Mouse (Mus musculus) gonadal fat pad, adult 2 months (tissue): ENCODE results near the gene Hist1h2bl. TPM values are rescaled to one million over a fixed set of nuclear protein-coding genes. Genes with fewer than 3 reads are reported as not detected.
"Not testable (repeated sequence)": the region's sequence is repeated elsewhere in the genome, so short reads cannot be mapped to it uniquely, and the experiment has no call there.

ENCODE experiments used
- DNase-seq: peaks from one replicate; pipeline ENCODE4 v3.0.0-alpha.2; 2012; ENCODE audit warnings: low read depth
- polyA plus RNA-seq: library from polyadenylated mRNA; depleted of rRNA; stranded (reverse); fragments of >200 nt; gene quantifications from 2 replicates; pipeline ENCODE4 v1.2.3, GENCODE M21; 2012

The Hist1h2bl gene
- polyA plus RNA-seq, 1 experiment = 1.8 TPM

DNA sequence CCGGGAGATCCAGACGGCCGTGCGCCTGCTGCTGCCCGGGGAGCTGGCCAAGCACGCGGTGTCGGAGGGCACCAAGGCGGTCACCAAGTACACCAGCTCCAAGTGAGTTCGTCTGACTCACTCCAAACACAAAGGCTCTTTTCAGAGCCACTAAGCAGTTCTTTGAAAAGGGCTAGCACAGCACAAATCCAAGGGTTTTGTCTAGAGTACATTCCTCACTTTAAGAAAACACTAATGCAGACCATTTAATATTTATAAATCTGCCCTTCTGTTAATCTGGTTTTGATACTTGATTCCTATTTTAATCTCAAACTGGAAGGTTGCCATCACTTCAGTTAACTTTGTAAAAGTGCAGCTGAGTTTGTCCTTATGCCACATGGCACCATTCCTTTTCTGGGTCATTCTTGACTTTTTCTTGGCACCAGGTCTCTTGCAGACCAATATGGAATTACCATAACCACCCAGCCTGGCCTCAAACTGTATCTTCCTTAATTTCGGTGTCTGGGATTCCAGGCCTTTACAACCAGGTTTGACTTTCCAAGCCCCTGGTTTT, 6.5 kb upstream of the Hist1h2bl start:
- DNase-seq = no peak

- peak; percentile 90 for DNase-seq
Observed at GRCm38 (mm10) chr13:21721757-21722372, 5.9 kb upstream of the Hist1h2bl start, which contains the start of gene Hist1h2bm. TSS of gene Hist1h2bm (plus strand) at chr13:21722044.

DNA sequence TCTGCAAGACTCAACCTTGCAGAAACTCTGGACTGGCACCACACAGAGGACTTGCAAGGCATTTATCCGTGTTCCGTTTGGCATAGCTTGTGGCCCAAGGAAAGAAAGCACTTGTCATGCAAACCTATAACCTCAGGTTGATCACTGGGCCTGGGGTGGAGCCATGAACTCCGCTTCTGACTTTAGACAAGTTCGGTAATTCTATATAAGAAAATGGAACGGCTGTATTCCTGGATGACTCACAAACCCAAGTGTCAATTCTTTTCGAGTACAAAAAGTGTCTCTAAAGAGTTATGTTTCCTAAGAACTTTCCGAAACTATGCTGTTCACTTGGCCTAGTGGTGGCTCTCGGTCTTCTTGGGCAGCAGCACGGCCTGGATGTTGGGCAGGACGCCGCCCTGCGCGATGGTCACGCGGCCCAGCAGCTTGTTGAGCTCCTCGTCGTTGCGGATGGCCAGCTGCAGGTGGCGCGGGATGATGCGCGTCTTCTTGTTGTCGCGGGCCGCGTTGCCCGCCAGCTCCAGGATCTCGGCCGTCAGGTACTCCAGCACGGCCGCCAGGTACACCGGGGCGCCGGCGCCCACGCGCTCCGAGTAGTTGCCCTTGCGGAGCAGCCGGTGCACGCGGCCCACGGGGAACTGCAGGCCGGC, 5.3 kb upstream of the Hist1h2bl start:
- DNase-seq = not testable (repeated sequence)

DNA sequence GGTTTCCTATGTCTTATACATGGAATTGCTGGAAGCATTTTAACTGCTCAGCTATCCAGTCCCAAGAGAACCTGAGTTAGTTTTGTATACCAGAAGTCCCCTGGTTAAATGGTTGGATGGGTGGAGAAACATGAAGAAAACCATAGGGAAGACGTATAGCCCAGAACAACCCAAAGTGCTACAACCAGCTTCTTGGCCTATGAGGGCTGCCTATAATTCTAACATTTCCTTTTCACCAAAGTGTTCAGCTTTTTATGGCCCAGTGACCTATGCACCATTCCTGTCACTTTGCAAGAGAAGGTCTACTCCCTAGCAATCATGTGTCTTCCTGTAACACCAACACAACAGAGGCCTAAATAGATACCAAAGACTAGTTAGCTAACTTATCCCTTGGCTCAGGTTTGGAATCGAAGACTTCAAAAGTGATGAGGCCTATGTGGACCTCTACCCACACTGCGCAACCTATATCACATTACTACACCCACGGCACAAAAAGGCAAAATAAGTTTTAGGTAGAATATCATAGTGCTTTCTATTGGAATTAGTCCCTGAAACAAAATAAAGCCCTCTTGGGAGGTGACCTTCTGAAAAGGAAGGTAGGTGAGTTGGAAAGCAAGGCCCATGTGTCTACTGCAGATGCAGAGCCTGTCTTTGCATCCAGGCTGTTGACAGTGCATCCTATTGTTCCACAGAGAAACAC, 2.6 kb upstream of the Hist1h2bl start:
- no peak for DNase-seq

DNA sequence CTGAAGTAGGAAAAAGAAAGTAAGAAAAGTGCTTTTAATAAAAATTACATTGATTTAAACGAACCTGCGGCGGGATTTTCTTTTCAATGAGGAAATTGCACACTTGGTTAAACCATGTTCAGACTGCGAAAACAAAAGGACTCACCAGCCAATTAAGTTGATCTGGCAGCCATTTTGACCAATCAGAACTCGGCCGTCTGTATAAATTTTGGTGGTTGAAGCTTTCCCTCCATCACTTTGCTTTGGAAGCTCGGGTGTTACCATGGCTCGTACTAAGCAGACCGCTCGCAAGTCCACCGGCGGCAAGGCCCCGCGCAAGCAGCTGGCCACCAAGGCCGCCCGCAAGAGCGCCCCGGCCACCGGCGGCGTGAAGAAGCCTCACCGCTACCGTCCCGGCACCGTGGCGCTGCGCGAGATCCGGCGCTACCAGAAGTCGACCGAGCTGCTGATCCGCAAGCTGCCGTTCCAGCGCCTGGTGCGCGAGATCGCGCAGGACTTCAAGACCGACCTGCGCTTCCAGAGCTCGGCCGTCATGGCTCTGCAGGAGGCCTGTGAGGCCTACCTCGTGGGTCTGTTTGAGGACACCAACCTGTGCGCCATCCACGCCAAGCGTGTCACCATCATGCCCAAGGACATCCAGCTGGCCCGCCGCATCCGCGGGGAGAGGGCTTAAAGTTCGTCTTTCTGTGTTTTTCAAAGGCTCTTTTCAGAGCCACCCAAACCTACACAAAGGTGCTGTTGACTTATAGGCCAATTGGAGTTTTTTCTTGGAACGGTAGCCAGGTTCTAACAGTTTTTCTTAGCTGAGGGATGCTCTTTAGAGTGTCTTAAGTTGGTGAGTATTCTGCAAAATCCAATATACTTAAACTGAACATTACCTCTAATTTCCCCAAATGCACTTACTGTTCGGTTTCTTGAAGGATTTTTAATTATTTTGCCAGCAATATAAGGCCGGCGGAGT, 1.7 kb upstream of the Hist1h2bl start, which contains the start of gene Hist1h3h:
TSS of gene Hist1h3h (plus strand) at position 263 of the 961 bp plus-strand sequence.
- not testable (repeated sequence) for DNase-seq

- not testable (repeated sequence) for DNase-seq
Observed at GRCm38 (mm10) chr13:21716540-21717391, 823 bp upstream of the Hist1h2bl start.

GRCm38 (mm10) chr13:21715131-21715863, 646 bp downstream of the Hist1h2bl start:
- no peak for DNase-seq

DNA sequence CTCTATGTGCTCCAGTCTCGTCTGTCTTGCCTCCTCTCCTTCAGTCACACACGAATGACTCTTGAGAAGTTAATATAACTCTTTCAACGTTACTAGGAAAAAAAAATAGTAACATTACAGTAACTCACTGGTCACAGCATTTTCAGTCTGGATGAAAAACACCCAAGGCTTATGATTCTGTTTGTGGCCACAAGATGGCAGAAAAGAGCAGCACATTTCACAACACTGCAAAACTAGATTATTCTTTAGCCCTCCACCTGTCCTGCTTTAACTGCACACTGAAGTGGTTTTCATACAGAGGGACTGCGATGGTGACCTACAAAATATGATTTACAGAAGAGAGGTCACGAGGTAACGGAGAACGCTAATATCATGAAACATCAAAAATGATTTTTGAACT, 1.2 kb downstream of the Hist1h2bl start:
- no peak for DNase-seq

GRCm38 (mm10) chr13:21711698-21712097, 4.2 kb downstream of the Hist1h2bl start:
- no peak for DNase-seq

DNA sequence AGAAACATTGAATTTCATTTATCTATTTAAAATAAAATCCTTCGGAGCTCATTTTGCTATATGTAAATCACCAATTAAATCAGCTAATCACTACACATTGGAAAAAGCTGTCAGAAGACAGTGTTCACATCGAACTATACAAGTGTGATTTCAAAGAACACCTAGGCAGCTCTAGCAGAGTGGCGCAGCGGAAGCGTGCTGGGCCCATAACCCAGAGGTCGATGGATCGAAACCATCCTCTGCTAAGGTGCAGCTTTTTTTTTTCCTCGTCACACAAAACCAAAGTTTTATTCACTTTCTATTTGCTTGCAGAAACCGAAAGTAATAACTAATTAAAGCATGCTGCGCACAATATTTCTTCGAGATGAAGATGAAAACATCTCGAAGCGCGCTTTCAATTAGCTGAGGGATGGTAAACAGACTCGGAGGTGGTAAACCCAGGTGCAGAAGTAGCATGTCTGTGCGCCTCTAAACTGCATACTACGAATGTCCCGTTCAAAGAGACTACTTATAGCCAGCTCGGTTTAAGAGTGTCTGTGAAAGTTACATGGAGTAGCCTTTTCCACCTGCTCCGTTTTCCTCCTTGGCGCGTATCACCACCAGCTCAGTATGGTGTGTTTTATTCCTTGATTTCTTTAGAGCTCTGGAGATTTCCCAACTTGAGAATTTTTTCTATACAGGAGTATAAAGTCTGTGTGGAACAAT, 5.0 kb downstream of the Hist1h2bl start:
- DNase-seq = no peak

DNA sequence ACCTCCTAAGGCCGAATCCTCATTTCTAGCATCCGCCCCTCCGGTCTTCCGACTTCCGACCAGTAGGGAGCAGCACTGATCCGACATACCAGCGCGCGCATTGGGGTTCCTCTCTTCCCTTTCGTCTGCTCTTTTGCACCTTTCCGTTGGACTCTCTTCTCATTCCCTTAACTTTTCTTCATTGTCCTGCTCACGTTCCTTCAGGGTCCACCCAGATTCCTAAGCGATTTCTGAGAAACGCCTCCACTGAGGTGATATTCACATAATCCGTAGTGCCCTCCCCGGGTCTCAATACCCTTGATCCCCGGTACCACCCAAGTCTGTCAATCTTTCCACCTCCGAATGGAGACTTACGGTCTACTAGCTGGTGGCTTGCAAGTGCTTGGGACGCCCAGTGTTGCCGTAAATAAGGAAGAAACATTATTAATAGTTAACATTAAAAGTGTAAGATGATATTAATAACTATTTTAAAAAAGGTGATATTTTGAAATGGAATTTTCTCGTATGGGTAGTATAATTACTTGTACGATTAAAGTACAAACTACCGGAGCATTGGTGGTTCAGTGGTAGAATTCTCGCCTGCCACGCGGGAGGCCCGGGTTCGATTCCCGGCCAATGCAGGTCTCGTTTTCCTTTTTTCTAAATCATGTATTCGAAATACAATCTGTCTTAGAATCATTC, 5.8 kb downstream of the Hist1h2bl start:
- DNase-seq = no peak

DNA sequence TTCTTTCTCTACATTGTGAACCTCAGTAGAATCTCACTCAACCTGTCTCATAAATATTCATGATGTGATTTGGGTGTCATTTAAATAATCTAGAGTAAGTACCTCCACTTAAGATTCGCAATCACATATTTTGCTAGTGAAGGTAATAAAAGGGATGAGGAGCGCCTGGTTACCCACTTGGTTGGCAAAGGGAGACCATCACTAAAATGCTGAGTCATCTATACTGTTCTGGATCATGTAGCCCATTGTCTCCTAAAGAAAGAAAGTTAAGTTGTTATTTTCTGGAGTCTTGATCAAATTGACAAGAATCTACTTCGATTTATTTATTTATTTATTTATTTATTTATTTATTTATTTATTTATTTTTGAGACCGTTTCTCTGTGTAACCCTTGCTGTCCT, 9.3 kb downstream of the Hist1h2bl start:
- no peak for DNase-seq

- no peak for DNase-seq
Observed at GRCm38 (mm10) chr13:21697811-21698210, 18.1 kb downstream of the Hist1h2bl start, which contains the start of gene Olfr1359. TSS of gene Olfr1359 (plus strand) at chr13:21698111.

DNA sequence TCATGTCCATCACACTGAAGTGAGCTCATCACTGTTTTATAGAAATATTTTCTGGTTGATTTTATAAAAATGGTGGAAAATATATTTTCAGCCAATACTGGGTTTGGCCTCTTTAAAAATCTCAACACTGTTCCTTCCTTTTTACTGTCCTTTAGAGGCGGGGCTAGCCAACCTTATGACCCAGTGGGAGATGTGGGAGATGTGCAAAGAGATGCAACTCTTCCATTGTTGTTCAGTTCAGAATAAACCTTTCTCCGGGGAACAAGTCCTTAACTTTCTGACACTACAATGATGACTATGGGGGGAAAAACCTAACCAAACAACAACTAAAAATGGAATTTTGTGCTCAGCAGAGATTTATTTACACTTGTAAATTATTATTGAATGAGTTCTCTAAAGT, 38.6 kb downstream of the Hist1h2bl start, which contains the start of gene Olfr1360:
TSS of gene Olfr1360 (minus strand) at position 101 of the 400 bp plus-strand sequence.
- DNase-seq = no peak
